Mouse (Mus musculus): Measurements from ENCODE around the gene Col15a1. TPM values are rescaled to one million over a fixed set of nuclear protein-coding genes. Genes with fewer than 3 reads are reported as not detected.
A peak's percentile ranks its signal among the peaks of the same experiment; 100 is the strongest.

Gene Col15a1
- total RNA-seq, 4 experiments from 2014 or later: 3.8 to 13.3 (median 5.9) TPM

GRCm38 (mm10) chr4:47228945-47229344 is 21.0 kb downstream of the Col15a1 start:
- DNase-seq (ENCODE audit: low spot score in 2 of 2): no peak

- no peak for DNase-seq (ENCODE audit: low spot score in 2 of 2)
Measured at GRCm38 (mm10) chr4:47230498-47230897, 22.5 kb downstream of the Col15a1 start.

GRCm38 (mm10) chr4:47231322-47231721 is 23.4 kb downstream of the Col15a1 start:
- no peak for DNase-seq (ENCODE audit: low spot score in 2 of 2)

- no peak for DNase-seq (ENCODE audit: low spot score in 2 of 2)
Measured at GRCm38 (mm10) chr4:47233192-47233835, 25.4 kb downstream of the Col15a1 start.

GRCm38 (mm10) chr4:47234667-47235267 is 26.8 kb downstream of the Col15a1 start:
- peak; percentile 56 to 74 for DNase-seq (ENCODE audit: low spot score in 2 of 2)

GRCm38 (mm10) chr4:47235312-47235711 is 27.4 kb downstream of the Col15a1 start:
- no peak for DNase-seq (ENCODE audit: low spot score in 2 of 2)

GRCm38 (mm10) chr4:47236104-47236503 is 28.1 kb downstream of the Col15a1 start:
- DNase-seq (ENCODE audit: low spot score in 2 of 2): no peak

- DNase-seq (ENCODE audit: low spot score in 2 of 2): no peak
Measured at GRCm38 (mm10) chr4:47237220-47237619, 29.3 kb downstream of the Col15a1 start.

- DNase-seq (ENCODE audit: low spot score in 2 of 2): no peak
Measured at GRCm38 (mm10) chr4:47239114-47239513, 31.2 kb downstream of the Col15a1 start.

GRCm38 (mm10) chr4:47240901-47241300 is 32.9 kb downstream of the Col15a1 start:
- DNase-seq (ENCODE audit: low spot score in 2 of 2): no peak

GRCm38 (mm10) chr4:47242127-47242526 is 34.2 kb downstream of the Col15a1 start:
- no peak for DNase-seq (ENCODE audit: low spot score in 2 of 2)

GRCm38 (mm10) chr4:47244651-47245050 is 36.7 kb downstream of the Col15a1 start:
- no peak for DNase-seq (ENCODE audit: low spot score in 2 of 2)

- DNase-seq (ENCODE audit: low spot score in 2 of 2): no peak
Measured at GRCm38 (mm10) chr4:47245621-47246020, 37.7 kb downstream of the Col15a1 start.

- DNase-seq (ENCODE audit: low spot score in 2 of 2): no peak
Measured at GRCm38 (mm10) chr4:47246811-47247210, 38.9 kb downstream of the Col15a1 start.

- no peak for DNase-seq (ENCODE audit: low spot score in 2 of 2)
Measured at GRCm38 (mm10) chr4:47247574-47247973, 39.6 kb downstream of the Col15a1 start.

GRCm38 (mm10) chr4:47249193-47249592 is 41.2 kb downstream of the Col15a1 start:
- DNase-seq (ENCODE audit: low spot score in 2 of 2): no peak

- DNase-seq (ENCODE audit: low spot score in 2 of 2): peak in 1 of 2 experiments; percentile 61
Measured at GRCm38 (mm10) chr4:47251069-47251468, 43.1 kb downstream of the Col15a1 start.

- peak; percentile 46 to 85 for DNase-seq (ENCODE audit: low spot score in 2 of 2)
Measured at GRCm38 (mm10) chr4:47251693-47252435, 43.9 kb downstream of the Col15a1 start.

- no peak for DNase-seq (ENCODE audit: low spot score in 2 of 2)
Measured at GRCm38 (mm10) chr4:47252627-47253026, 44.7 kb downstream of the Col15a1 start.

GRCm38 (mm10) chr4:47255641-47256040 is 47.7 kb downstream of the Col15a1 start:
- DNase-seq (ENCODE audit: low spot score in 2 of 2): peak in 1 of 2 experiments; percentile 56

GRCm38 (mm10) chr4:47258201-47258600 is 50.2 kb downstream of the Col15a1 start:
- DNase-seq (ENCODE audit: low spot score in 2 of 2): no peak

GRCm38 (mm10) chr4:47261049-47261448 is 53.1 kb downstream of the Col15a1 start:
- DNase-seq (ENCODE audit: low spot score in 2 of 2): no peak
